Mouse (Mus musculus): Measurements from ENCODE around the gene Thada.

DNA sequence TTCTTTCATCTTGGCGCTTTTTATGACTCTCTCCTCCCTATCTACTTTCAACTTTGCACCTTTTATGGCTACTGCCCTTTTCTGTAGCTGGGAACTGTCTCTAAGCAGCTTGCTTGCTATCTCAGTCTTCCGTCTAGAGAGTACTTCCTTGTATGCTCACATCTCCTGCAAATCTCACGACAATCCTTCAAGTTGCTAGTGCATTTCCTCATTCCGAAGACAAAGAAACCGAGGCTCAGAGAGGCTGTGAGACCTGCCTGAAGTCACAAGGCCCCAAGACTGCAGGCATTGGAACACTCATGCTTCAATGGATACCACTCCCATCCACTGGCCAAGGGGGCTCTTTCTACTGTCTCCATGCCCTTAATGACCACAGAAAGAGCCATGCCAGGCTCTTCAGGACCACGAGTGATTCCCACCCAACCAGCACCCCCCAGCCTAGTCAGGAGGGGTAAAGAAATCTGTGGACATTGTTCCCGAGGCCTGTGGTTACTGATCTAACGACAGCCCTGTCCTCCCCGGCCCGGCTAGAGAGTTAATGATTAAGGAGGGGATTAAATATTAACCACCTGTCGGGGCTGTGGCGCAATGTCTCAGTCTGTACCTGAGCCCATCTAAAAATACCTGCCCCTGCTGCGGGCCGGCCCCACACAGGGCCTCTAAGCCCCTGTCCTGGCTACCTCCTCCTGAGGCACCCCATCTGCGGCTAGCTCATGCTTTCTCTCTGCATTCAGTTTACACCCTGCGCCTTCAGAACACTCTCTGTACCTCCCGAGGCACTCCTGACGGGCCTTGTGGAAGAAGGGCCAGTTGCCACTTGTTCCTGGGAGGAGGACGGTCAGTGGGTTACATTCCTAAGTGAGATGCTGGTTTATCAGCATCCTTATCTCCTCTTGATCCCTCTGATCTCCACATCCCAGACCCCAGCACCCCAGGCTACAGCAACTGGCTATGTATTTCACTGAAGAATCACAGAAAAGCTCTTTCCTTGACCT is 309.0 kb downstream of the Thada start:
- TF ChIP-seq CTCF (IDR thresholded peaks at IDR 0.05) (no peak), EP300 (IDR thresholded peaks at IDR 0.05) (no peak)
